Mouse (Mus musculus): ENCODE measurements at regions not wholly inside any gene's neighbourhood (a gene's known extent, or its start where the extent isn't known, plus 50 kb on each side); places are given as distances from the start of the nearest gene placed in this dataset.
"Not testable (repeated sequence)": the region's sequence is repeated elsewhere in the genome, so short reads cannot be mapped to it uniquely, and the experiment has no call there.

DNA sequence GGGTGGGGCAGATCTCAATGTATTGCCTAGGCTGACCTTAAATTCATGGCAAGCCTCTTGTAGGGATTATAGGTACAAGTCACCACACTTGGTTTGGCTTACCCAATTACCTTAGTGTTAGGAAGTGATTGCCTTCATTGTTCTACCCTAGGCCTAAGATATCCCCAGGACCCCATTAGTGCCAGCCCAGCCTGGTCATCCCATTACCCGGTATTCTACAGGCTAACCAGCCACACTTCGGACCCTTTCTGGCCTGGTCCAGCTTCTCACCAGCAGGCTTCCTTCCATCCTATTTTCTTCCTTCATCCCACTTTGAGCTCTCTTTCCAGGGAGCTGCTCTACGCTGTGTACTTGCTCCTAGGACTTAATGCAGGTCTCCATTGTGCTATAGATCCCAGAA lies 59.5 kb downstream of the Tex35 start:
- DNase-seq (ENCODE audit: low spot score in 2 of 2), result no peak

DNA sequence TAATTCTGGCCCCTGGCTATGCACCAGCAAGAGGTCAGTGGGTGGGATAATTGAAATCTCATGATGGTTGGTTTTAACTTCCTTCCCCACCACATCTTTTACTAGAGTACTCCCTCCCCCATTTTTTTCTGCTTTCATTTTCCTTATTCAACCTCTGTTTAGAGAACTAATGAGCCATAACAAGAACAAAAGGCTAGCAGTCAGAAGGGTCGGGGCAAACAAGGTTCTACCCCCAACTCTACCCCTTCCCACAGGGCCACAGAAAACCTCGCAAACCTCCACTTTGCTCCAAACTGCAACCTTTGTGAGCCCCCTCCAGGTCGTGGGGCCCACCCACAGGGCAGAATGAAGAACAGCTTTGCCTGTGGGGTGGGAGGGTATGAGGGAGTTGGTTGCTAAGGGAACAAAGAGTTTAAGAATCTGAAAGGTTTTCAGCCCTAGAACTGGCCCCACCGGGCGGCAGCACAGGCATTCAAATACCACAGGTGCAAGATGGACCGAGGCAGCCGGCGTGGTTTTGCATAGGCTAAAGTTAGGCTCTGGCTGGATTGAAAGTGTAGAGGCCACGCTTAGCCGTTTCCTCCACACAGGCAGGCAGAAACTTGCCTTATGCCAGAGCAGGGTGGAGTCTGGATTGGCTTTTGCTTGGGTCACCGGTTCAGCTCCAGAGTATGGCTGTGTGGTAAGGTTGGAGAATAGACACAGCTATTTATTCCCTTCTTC lies 60.1 kb downstream of the Tex35 start:
- no peak for DNase-seq (ENCODE audit: low spot score in 2 of 2)

DNA sequence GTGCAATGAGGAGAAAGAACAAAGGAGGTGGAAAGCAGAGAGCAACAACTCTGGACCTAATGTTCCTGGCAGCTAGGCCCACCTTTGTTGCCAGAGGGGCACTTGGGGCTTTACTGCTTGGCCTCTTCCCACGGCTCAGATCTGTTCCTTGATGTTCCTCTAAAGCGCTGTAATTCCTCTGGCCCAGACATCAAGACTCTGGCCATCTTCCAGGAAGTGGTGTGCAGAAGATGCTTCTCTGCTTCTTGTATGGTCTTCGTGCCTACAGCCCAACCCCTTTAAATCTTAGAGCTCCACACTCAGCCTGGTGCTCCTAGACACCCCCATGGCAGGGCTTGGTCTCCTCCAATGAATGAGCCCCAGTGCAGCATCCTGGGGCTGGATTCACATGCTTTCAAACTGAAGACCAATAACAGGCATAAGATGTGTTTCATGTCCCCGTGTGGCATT lies 60.7 kb downstream of the Tex35 start:
- DNase-seq (ENCODE audit: low spot score in 2 of 2), result no peak

DNA sequence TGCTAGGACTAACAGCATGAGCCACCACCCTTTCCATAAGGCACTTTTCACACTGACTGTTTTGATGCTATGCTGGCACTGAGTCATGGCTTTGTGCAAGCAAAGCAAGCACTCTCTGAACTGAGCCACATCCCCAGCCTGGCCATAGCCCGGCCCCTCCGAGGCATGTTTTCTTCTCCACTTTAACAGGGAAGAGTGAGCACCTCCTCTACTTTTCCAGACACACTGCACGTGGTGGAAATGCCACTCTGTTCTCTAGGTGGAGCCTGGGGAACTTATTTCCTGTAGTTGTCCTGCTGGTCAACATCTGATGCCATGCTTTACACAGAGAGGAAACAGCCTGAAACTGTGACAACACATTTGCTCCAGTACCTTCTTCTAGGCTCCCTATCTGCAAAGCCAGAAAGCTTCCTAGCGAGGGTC lies 61.7 kb downstream of the Tex35 start:
- DNase-seq (ENCODE audit: low spot score in 2 of 2), result no peak

DNA sequence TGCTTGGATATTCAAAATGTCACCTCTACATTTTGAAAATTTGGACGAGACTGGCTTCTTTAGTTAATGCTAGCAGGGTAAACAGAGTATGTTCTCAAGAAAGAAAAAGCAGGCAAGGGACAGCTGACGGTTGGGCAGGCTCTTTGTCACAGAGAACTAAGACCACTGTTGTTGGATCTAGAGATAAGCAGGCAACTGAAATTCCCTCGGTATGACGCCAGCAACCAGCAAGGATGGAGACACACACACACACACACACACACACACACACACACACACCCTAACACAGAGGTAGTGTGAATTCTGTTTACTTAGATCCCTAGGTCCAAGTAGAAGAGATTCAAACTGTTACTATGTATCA lies 68.7 kb downstream of the Tex35 start:
- no peak for DNase-seq (ENCODE audit: low spot score in 2 of 2)

DNA sequence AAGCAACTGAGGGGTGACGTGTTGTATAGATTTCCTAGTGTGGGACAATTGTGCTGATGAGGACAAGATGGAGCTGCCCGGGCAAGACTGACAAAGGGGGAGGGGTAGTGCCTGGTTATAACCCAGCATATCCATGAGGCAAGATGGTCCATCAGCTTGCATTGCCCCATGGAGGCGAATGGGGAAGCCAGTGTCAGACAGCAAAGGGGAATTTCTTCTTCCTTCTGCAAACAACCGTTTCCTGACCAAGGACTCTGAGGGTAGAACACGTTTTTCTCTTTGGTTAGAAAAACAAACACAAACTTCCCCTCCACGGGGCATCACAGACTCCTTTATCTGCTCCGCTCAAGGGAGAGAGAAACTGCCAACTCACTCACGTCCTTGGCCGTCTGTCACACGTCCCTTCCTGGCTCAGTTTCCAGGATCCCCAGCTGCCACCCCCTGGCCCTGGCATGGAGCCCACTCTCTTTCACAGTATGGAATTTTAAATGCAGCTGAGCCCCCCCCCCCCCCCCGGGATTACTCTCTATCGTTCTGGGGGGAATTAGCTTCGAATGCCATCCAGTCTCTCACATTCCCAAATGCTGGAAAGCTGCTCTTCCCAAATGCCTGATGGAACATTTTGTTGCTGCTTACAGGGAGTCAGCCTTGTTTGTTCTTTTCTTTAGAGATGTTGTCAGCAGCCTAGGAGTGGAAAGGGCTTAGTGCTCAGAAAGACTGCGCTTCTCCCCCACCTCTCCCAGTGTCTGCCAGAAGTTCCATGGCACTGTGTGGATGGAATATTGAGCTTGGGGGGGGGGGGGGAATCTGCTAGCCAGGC lies 69.3 kb downstream of the Tex35 start:
- DNase-seq (ENCODE audit: low spot score in 2 of 2), result peak; percentile 20 to 29

DNA sequence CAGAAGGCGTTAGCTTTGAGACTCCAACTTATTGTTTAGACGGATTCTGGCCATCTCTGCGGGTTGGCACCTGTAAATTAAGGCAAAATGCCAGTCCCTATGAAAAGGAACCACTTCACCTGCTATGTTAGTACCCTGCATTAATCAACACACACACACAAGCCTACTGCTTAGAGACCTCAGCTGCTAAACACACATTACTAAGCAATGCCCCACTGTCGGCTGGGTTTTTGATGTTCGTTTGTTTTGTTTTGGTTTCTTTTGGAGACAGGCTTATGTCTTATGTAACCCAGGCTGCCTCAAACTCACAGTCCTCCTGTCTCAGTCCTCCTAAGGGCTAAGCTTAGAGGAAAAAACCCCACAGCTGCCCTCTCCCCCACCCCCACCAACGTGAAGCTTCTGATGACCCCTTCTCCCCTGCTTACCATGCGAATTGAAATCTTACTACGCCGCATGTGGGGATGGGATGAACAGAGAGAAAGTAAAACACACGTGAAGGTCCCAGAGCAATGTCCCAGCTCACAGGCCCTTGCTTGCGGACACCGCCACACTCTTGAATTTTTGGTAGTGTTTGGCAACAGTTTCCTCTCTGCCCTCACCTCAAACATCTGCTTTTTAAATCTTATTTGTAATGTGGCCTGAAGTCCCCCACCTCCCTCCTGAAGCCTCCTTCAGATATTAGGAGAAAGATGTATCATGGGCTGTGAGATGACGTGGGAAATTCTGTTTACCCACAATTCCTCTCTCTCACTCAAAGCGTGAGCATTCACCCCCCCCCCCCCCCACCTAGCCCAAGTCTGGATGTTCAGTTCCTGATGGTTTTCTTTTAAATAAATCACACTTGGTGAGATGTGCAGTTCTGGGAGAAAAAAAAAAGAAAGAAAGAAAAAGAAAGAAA lies 70.1 kb downstream of the Tex35 start:
- no peak for DNase-seq (ENCODE audit: low spot score in 2 of 2)

DNA sequence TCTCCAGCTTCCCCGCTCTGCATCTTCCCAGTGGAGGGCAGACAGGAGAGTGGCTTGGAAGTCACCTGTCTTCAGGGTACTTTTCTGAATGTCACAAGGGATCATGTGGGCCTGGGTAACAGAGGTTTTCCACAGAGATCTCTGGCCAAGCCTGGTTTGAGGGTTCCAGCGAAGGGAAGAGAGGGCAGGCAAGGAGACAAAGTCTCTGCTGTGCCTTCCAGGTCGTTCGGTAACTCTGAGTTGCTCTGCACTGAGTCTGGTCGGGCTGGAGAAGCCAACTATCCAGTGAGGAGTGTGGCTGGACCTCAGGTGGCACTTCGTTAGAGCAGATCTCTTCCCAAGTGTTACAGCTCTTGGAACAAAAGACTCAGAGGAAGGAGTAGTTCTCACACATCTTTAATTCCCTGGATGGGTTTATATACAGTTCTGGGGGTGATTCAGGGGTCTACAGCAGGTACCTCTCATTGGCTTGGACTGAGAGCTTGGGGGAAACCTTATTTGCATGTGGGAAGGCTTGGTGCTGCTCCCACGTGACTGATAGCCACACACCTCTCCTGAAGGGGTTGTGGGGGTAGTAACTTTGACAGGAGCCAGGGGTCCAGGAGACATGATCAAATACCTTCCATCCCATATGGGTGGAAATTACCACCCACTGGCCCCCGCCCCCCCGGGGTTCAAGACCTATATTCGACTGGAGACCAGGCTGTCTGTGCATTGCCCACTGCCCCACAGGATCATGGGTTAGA lies 71.1 kb downstream of the Tex35 start:
- no peak for DNase-seq (ENCODE audit: low spot score in 2 of 2)

DNA sequence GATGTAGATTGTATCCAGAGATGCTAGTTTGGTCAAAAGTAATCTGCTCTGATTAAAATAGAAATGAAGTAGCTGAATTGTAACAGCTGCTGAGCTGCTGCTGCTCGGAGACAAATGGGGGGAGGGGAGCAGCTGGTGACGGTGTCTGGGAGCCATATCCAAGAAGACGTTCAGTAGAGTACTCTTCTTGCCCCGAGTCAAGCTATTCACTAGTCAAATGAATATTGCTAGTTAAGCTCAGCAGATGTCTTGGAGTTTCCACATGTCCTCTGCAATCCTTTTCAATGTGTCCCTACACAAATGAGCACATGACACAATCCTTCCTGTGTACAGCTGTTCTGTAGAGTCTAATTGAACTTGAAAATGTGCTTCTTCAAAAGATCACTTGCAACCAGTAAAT lies 71.7 kb downstream of the Tex35 start:
- DNase-seq (ENCODE audit: low spot score in 2 of 2), result no peak

DNA sequence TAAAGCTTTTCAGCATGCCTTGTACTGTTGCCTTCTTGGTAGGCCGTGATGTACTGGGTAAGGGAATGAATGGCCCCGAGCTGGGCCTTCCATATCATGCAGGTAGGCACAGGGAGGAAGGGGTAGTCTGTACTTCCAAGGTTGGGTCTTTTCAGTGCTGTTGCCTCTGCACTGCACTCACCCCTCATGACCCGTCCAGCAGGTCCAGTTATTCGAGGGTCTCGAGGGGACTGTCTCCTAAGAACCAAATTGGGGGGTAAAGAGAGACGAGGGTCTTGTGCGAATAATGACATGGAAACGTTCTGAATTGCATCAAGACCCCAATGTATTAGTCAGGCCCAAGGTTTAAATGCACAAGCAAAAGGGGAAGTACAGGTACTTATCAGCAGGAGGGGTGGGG lies 73.3 kb downstream of the Tex35 start:
- DNase-seq (ENCODE audit: low spot score in 2 of 2), result not testable (repeated sequence)

DNA sequence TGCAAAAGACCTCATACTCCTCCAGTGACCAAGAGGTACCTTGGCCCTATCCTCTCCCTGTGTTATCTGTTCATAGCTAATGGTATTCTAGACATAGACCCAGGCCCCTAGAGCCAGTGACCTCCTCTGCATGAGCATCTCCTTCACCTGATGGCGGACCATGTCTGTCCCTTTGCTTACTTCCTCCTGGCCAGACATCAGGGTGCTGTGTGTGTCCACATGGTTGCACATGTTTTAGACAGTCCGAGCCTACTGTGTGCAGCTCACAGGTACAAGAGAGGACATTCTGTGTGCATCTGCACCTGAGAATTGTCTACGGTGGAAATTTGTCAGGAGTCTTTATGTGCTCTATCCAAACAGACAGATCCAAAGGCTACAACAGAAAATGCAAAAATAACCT lies 79.8 kb downstream of the Tex35 start:
- no peak for DNase-seq (ENCODE audit: low spot score in 2 of 2)

DNA sequence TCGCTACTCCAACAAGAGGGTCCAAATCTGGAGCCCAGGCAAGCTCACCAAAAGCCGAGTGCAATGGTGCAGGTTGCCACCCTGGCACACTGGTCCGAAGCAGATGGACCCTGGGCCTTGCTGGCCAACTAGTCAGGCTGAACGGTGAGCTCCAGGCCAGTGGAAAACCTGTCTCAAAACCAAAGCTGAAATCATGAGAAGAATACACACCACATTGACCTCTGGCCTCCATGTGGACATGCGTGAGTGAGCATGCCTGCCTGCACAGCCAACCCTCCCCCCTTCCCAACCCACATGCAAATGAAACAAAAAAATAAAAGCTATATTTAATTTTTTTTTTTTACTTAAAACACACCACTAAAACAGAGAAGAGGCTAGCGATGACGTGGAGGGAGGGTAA lies 80.8 kb downstream of the Tex35 start:
- no peak for DNase-seq (ENCODE audit: low spot score in 2 of 2)

DNA sequence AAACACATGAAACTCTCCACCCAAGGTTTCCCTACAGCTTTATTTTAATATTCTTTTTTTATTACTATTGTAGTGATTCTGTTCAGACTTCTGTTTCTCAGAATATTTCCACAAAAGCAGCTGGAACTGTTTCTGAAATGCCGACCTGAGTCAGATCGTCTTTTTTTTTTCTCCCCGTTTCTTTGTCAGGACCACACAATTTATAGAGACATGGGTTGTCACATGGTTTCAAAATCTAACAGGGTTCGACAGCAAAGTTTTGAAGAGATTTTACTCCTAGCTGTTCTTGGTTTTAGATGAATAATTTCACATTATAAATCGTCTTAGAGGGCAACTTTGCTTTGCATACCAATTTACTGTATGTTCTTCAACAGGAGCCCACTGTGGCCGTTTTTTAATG lies 84.0 kb upstream of the Ralgps2 start:
- DNase-seq (ENCODE audit: low spot score in 2 of 2), result no peak

DNA sequence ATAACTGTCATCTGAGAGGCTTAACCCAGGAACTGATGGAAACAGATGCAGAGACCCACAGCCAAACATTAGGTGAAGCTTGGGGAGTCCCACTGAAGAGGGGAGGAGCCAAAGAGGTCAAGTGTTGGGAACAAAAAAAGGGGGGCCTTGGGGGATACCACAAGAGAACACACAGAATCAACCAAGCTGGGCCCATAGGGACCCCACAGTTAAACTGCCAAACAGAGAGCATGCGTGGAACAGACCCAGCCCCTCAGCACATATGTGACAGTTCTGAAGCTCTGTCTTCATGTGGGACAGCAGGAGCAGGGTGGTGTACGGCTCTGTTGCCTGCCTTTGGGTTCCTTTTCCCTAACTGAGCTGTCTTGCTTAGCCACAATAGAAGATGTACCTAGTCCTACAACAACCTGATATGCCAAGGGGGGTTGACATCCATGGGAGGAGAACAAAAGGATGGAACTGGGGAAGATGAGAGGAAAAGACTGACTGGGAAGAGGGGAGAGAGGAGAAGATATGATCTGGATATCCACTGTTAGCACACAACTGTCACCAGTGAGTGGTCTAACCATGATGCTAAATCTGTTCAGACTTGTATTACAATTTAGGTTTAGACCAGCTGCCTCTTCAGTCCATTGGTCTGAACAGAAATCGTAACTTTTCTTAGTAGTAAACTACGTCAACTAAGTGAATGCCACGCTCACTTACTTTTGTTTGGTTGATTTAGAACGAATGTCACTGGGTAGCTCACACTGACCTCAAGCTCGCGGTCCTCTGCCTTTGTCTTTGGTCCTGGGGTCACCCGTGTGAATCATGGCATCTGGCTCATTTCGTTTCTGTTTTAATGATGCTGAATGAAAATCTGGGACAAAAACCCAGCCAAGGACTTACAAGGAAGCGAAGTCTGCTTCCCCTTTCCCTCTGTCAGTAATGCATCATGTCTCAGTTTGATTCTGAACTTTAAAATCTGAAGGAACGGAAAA lies 83.3 kb upstream of the Ralgps2 start:
- DNase-seq (ENCODE audit: low spot score in 2 of 2), result no peak

DNA sequence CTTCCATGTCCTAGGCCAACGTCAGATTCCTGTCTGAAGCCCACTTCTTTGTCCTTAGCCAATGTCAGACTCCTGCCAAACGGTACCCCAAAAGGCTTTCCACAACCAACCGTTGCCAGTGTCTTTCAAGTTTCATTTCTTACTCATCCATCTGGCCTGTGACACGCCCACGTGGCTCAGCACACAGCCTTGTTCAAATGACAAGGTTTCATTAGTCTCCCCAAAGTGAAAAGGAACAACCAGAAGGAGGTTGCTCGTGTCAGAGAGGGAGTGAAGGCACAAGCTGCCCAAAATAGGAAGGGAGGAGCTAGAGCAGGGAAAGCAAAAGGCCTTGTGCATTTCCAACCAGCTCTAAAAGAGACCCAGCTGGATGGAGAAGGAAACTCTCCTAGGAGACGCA lies 80.5 kb upstream of the Ralgps2 start:
- no peak for DNase-seq (ENCODE audit: low spot score in 2 of 2)

DNA sequence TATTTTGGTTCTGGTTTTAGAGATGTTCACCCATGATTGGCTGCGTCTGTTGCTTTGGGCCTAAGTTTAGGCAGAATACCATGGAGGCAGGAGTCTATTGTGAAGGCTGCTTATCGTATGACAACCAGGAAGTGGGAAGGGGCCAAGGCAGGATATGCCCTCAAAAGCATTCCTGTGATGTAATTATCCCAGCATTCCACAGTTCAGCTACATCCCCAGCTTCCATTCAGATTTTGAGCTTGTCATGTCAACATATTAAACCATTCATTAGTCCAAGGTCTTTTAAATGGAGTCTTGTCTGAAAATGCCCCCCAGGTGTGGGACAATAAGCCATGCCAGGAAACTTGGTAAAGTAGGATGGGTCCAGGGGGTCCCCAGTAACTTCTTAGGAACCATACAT lies 79.3 kb upstream of the Ralgps2 start:
- no peak for DNase-seq (ENCODE audit: low spot score in 2 of 2)

DNA sequence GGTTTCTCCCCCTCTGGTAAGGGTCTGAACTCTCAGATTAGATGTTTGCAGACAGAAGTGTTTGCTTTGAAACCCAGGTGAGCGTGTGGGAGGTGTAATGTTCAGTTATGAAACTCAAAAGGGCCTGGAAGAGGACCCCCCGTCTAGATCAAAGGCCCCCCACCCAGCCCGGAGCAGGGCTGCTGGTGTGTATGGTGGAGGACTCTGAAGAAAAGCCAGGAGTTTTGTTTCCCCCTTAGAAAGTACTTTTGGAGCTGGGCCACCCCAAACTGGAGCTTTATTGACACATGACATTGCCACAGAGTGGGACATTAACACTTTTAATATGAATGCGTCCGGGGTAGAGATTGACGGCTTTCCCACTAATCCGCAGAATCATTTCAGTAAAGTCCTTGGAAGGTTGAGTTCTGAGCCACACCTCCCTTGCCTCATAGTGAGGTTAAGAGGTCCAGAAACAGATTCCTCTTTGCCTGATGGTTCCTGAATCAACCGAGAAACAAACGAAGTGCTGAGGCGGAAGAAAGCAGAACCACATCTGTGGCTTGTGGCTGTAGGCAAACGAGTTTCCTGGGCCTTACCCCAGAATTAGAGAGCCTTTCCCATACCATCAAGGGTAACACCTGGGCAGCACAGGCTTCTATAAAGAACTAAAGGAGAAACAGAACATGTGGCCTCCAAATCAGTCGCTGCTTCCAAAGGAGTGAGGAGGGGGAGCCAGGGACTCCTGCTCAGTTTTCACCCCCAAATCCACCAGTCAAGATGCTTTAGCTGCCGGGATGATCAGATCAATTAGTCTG lies 78.0 kb upstream of the Ralgps2 start:
- peak in 1 of 2 experiments; percentile 33 for DNase-seq (ENCODE audit: low spot score in 2 of 2)

DNA sequence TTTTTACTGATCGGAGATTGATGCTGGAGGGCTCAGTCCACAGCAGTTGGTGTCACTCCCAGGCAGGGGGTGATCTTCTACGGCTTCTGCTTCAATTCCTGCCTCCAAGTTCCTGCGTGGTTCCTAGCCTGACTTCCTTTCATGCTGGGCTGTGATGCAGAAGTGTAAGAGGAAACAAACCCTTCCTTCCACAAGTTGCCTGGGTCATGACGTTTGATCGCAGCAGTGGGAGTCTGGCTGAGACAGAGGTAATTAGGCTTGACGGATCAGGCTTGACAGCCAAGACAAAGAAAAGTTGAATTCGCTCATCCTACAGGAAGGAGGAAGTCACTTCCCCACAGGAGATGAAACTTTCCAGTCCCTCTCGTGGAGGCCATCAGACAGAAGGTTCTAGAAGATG lies 77.2 kb upstream of the Ralgps2 start:
- no peak for DNase-seq (ENCODE audit: low spot score in 2 of 2)

Data from thymus, postnatal 10 days (tissue).